Comparison of ENCODE assay signal across 28 mouse cellular contexts in the genomic region with DNA sequence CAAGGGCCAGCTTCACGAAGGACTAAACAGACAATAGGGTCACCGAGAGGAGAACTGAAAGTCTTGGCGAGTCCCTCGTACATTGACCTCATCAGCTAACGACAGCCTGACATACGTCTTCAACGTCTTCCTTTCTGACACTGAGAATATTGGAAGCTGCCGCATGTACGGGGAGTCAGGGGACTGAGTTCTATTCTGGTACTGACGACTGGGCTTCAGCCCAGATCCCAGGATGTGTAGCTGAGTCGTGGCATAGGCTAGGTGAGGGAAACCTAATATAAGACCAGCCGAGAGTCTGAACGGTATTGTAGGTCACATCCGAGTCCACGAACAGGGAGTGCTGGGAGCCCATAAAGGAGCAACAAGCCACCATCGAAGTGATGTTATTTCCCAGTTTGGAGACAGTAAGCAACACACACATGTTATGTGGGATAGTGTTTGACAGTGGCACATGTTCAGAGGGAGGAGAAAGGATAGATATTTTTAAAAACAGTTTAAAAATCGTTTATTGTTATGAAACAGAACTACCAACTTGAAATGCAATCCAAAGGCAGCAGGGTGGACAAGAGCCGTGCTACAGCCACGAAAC. TPM values are rescaled to one million over a fixed set of nuclear protein-coding genes. Genes with fewer than 3 reads are reported as not detected.
A peak's percentile ranks its signal among the peaks of the same experiment; 100 is the strongest.
DNase-seq lines count a peak whose midpoint lies in the region; ATAC-seq and TF ChIP-seq lines count a peak whose summit lies in the region.
"Had no signal": no experiment of that assay in that cellular context is flagged by ENCODE, and none has a peak within 500 bp of the region (broad histone marks: within the 10 kb centered on the region; RNA-seq: fewer than 3 reads in every experiment).

No protein-coding gene starts in this region.

- peak overlapping the region; percentile 36; the same call in 1 of the 2 replicates for H3K27ac ChIP-seq in heart, embryonic 10.5 days
- peak overlapping the region; percentile 4; the same call in 1 of the 2 replicates for H3K27ac ChIP-seq in lung, embryonic 15.5 days
- H3K27ac ChIP-seq in testis, adult 2 months (ENCODE audit: control insufficient read depth, insufficient read depth, low read depth, low read length): no peak overlapping the region
- H3K27ac ChIP-seq: forebrain, embryonic 15.5 days; hindbrain, embryonic 10.5 days; hindbrain, postnatal 0 days; kidney, embryonic 15.5 days; limb, embryonic 10.5 days; liver, embryonic 12.5 days; macrophage; midbrain, embryonic 10.5 days had no signal

- DNase-seq in frontal cortex, postnatal 36 days (ENCODE audit: low spot score in 2 of 2): peak; percentile 18 to 34
- DNase-seq in frontal cortex, postnatal 14 days (ENCODE audit: low spot score in 2 of 2): no peak
- DNase-seq in heart, embryonic 10.5 days (ENCODE audit: low spot score): no peak
- DNase-seq in heart, adult 9 months (ENCODE audit: low spot score in 2 of 2): no peak
- no peak for DNase-seq in lung, postnatal 36 days
- no peak for DNase-seq in testis, postnatal 10 days (ENCODE audit: low spot score)
- DNase-seq: adrenal gland, postnatal 14 days; cerebellum, adult 11-12 months; cerebellum, postnatal 14 days; embryo, embryonic 11 days; kidney, postnatal 4 days; layer of hippocampus, postnatal 36 days; thymus, adult 2 months had no signal

- no peak for TF ChIP-seq CTCF in testis, adult 2 months (IDR thresholded peaks at IDR 0.05; ENCODE audit: control insufficient read depth, insufficient read depth, insufficient replicate concordance, low read depth, low read length)

- no peak overlapping the region for H3K9ac ChIP-seq in lung, embryonic 15.5 days
- H3K9ac ChIP-seq: forebrain, embryonic 15.5 days; kidney, embryonic 15.5 days; liver, embryonic 12.5 days had no signal

- H3K27me3 ChIP-seq in heart, embryonic 10.5 days (ENCODE audit: insufficient read depth, poor library complexity, severe bottlenecking): no peaks in the 10 kb centered on the region
- H3K27me3 ChIP-seq in lung, embryonic 15.5 days: no peaks in the 10 kb centered on the region
- no peaks in the 10 kb centered on the region for H3K27me3 ChIP-seq in testis, adult 2 months (ENCODE audit: control insufficient read depth, insufficient read depth, low read length)
- H3K27me3 ChIP-seq: forebrain, embryonic 15.5 days; kidney, embryonic 15.5 days; liver, embryonic 12.5 days had no signal

- TF ChIP-seq POLR2A in testis, adult 2 months (IDR thresholded peaks at IDR 0.05; ENCODE audit: control insufficient read depth, low read depth, low read length): no peak

- peaks cover 16% of the 10 kb centered on the region for H3K4me1 ChIP-seq in heart, embryonic 10.5 days
- H3K4me1 ChIP-seq in lung, embryonic 15.5 days: peaks cover 32% of the 10 kb centered on the region
- peaks cover 3% of the 10 kb centered on the region for H3K4me1 ChIP-seq in testis, adult 2 months (ENCODE audit: control insufficient read depth, insufficient read depth, low read length)
- H3K4me1 ChIP-seq: forebrain, embryonic 15.5 days had no signal

- H3K36me3 ChIP-seq in heart, embryonic 10.5 days: no peaks in the 10 kb centered on the region
- no peaks in the 10 kb centered on the region for H3K36me3 ChIP-seq in lung, embryonic 15.5 days
- no peaks in the 10 kb centered on the region for H3K36me3 ChIP-seq in testis, adult 2 months (ENCODE audit: control insufficient read depth, insufficient read depth, low read length)
- H3K36me3 ChIP-seq: forebrain, embryonic 15.5 days; hindbrain, embryonic 10.5 days; kidney, embryonic 15.5 days; limb, embryonic 10.5 days; midbrain, embryonic 10.5 days had no signal

- no peak for ATAC-seq in lung, embryonic 15.5 days (ENCODE audit: borderline replicate concordance, extremely low read depth, low FRiP score, low TSS enrichment)
- ATAC-seq: forebrain, embryonic 15.5 days; hindbrain, postnatal 0 days; intestine, postnatal 0 days; liver, embryonic 12.5 days had no signal

- H3K9me3 ChIP-seq in heart, embryonic 10.5 days: peaks cover 3% of the 10 kb centered on the region; the same call in 1 of the 2 replicates
- no peaks in the 10 kb centered on the region for H3K9me3 ChIP-seq in lung, embryonic 15.5 days
- H3K9me3 ChIP-seq: forebrain, embryonic 15.5 days; hindbrain, embryonic 10.5 days; kidney, embryonic 15.5 days; limb, embryonic 10.5 days; liver, embryonic 12.5 days; midbrain, embryonic 10.5 days had no signal

- H3K4me3 ChIP-seq in heart, embryonic 10.5 days: no peak overlapping the region
- H3K4me3 ChIP-seq in lung, embryonic 15.5 days: no peak overlapping the region
- peak overlapping the region; percentile 7; the same call in 1 of the 2 replicates for H3K4me3 ChIP-seq in testis, adult 2 months (ENCODE audit: control insufficient read depth, low read depth, low read length)
- H3K4me3 ChIP-seq: forebrain, embryonic 15.5 days; hindbrain, embryonic 10.5 days; kidney, embryonic 15.5 days; limb, embryonic 10.5 days; liver, embryonic 12.5 days; midbrain, embryonic 10.5 days had no signal

- 0 out of 2 replicates have a peak overlapping the region, but pooled peaks have one; percentile 0 for H3K4me2 ChIP-seq in lung, embryonic 15.5 days
- H3K4me2 ChIP-seq: forebrain, embryonic 15.5 days; kidney, embryonic 15.5 days; liver, embryonic 12.5 days had no signal

- 72% methylated on average over 19 of the region's 19 CpGs for WGBS in heart, embryonic 10.5 days
- 39% methylated on average over 19 of the region's 19 CpGs for WGBS in lung, embryonic 15.5 days

RNA-seq across cellular contexts. Expression of gene Plg, which starts 41.2 kb away (rescaled TPM):
- 0.63 and 19.7 TPM in 2 replicates for polyA plus RNA-seq in heart, embryonic 10.5 days (2016; fragmentation: Nextera tagmentation; extraction: Ambion mirVana)
- 0.34 and 1.5 TPM in 2 replicates for polyA plus RNA-seq in lung, embryonic 15.5 days (2015; fragmentation: Nextera tagmentation; extraction: Ambion mirVana)
- polyA plus RNA-seq in testis, adult 2 months (2012; rRNA removed): 0.06 and 0.10 TPM in 2 replicates
- polyA plus RNA-seq: embryonic facial prominence, embryonic 14.5 days; forebrain, embryonic 15.5 days; heart, postnatal 0 days; hindbrain, embryonic 10.5 days; hindbrain, postnatal 0 days; limb, embryonic 10.5 days; macrophage; midbrain, embryonic 10.5 days; midbrain, postnatal 0 days; small intestine, adult 2 months had no signal

Comparison
In these comparisons a context has a peak if more than half of its experiments do, and no peak if none do; other contexts are left out.
1. DNase-seq: peak in frontal cortex, postnatal 36 days (2 of 2); none in frontal cortex, postnatal 14 days (0 of 2), heart, embryonic 10.5 days (single experiment), heart, adult 9 months (0 of 2), lung, postnatal 36 days (single experiment) and testis, postnatal 10 days (single experiment).